Mouse (Mus musculus) lung, adult 2 months (tissue): Measurements from ENCODE around the gene Psrc1. TPM values are rescaled to one million over a fixed set of nuclear protein-coding genes. Genes with fewer than 3 reads are reported as not detected.

Experiments
- DNase-seq: peaks from one replicate; pipeline ENCODE4 v3.0.0; 2022
- H3K4me1 ChIP-seq: fragments of 200-500 bp; 2 replicates; pipeline ENCODE4 v1.6.1; 2011; ENCODE audit warnings: low read length; ENCODE audit not compliant: control insufficient read depth, insufficient read depth
- H3K4me3 ChIP-seq: fragments of 200-500 bp; replicated peaks from 2 replicates; pipeline ENCODE3; 2011; ENCODE audit warnings: low read depth, mild to moderate bottlenecking, control low read depth, low read length; ENCODE audit errors: extremely low read depth
- CTCF ChIP-seq: fragments of 200-500 bp; IDR thresholded peaks from 2 replicates; pipeline ENCODE4 v1.5.1; 2011; ENCODE audit warnings: mild to moderate bottlenecking, low read length, control low read depth; ENCODE audit not compliant: insufficient read depth
- POLR2A ChIP-seq: fragments of 200-500 bp; IDR thresholded peaks from 2 replicates; pipeline ENCODE4 v1.6.1; 2011; ENCODE audit warnings: low read depth, mild to moderate bottlenecking, control low read depth, low read length, borderline replicate concordance; ENCODE audit errors: extremely low read depth
- WGBS: fragments of 180-500 bp; shearing (Covaris S2); methylation state at CpG from one replicate; pipeline ENCODE4 v1.1.7; 2018; 5-methylcytosine and 5-hydroxymethylcytosine counted together
- polyA plus RNA-seq: library from polyadenylated mRNA; depleted of rRNA; stranded (reverse); fragments of >200 nt; gene quantifications from 2 replicates; pipeline ENCODE4 v1.2.3, GENCODE M21; 2012; rRNA removed

The Psrc1 gene
- polyA plus RNA-seq, 1 experiment = 2.3 TPM

DNA sequence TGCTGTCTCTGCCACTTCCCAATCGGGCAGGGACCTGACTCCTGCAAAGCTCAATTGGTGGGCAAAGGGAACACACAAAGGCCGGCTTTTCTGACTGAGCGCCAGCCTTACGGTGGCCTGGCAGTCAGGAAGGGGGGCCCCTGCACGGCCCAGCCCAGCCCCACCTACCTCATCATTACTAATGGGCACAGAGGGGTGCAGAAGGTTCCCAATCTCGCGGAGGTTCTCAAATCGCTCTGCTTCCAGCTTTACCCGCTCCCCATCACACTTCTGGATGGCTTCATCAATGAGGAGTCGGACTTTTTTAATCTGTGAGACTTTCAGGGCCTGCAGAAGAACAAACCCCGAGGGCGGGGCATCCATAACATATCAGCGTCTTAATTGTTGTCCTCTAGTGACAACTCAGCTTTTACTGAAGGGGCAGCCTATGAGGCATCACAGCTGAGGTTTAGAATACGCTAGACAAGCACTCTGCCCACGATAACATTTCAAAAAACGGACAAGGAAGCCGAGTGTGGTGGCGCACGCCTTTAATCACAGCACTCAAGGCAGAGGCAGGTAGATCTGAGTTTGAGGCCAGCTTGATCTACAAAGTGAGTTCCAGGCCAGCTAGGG lies 50.3 kb downstream of the Psrc1 start:
- Histone ChIP-seq H3K4me1 (no peaks in the 10 kb centered on the region), H3K4me3 (no peak overlapping the region)
- 72% methylated on average over 19 of the region's 19 CpGs for WGBS
- TF ChIP-seq CTCF (no peak), POLR2A (no peak)
- no peak for DNase-seq

- DNase-seq = no peak
- H3K4me3 ChIP-seq = no peak overlapping the region
- WGBS = 61% methylated on average over 17 of the region's 17 CpGs
- no peaks in the 10 kb centered on the region for H3K4me1 ChIP-seq
- TF ChIP-seq POLR2A (no peak), CTCF (no peak)
Observed at GRCm38 (mm10) chr3:108435701-108436379, 52.2 kb downstream of the Psrc1 start.

GRCm38 (mm10) chr3:108436380-108436714 lies 52.7 kb downstream of the Psrc1 start:
- no peaks in the 10 kb centered on the region for H3K4me1 ChIP-seq
- DNase-seq = no peak
- WGBS = 82% methylated on average over 7 of the region's 7 CpGs
- H3K4me3 ChIP-seq = no peak overlapping the region
- TF ChIP-seq POLR2A (no peak), CTCF (no peak)

Other genes starting within 250 kb of the Psrc1 start
- 15.9 and 29.5 TPM in 2 replicates for gene Gnai3, start 237.7 kb upstream of the Psrc1 start, polyA plus RNA-seq
- not detected in 2 replicates for gene Gpr61, start 229.0 kb upstream of the Psrc1 start, polyA plus RNA-seq
- 22.3 and 27.1 TPM in 2 replicates for gene Amigo1, start 197.5 kb upstream of the Psrc1 start, polyA plus RNA-seq
- gene Cyb561d1, start 182.6 kb upstream of the Psrc1 start, polyA plus RNA-seq = 8.1 and 11.4 TPM in 2 replicates
- 8.6 and 10.5 TPM in 2 replicates for gene Atxn7l2, start 172.9 kb upstream of the Psrc1 start, polyA plus RNA-seq
- gene Sypl2, start 157.2 kb upstream of the Psrc1 start, polyA plus RNA-seq = 0.18 and 3.1 TPM in 2 replicates
- gene Psma5, start 126.9 kb upstream of the Psrc1 start, polyA plus RNA-seq = 22.6 and 37.4 TPM in 2 replicates
- gene Sort1, start 99.8 kb upstream of the Psrc1 start, polyA plus RNA-seq = 104 and 141 TPM in 2 replicates
- gene Mybphl, start 18.9 kb upstream of the Psrc1 start, polyA plus RNA-seq = 34.9 and 39.2 TPM in 2 replicates
- gene Celsr2, start 31.7 kb downstream of the Psrc1 start, polyA plus RNA-seq = 22.7 and 26.7 TPM in 2 replicates
- gene Sars, start 61.4 kb downstream of the Psrc1 start, polyA plus RNA-seq = 29.4 and 48.0 TPM in 2 replicates
- gene 1700013F07Rik, start 150.3 kb downstream of the Psrc1 start, polyA plus RNA-seq = 7.1 and 7.7 TPM in 2 replicates
- gene 5330417C22Rik, start 152.7 kb downstream of the Psrc1 start, polyA plus RNA-seq = 45.7 and 56.3 TPM in 2 replicates
- gene Tmem167b, start 178.6 kb downstream of the Psrc1 start, polyA plus RNA-seq = 7.0 and 9.8 TPM in 2 replicates
- 2.0 and 4.0 TPM in 2 replicates for gene Taf13, start 187.9 kb downstream of the Psrc1 start, polyA plus RNA-seq
- 5.7 and 8.3 TPM in 2 replicates for gene Wdr47, start 207.4 kb downstream of the Psrc1 start, polyA plus RNA-seq